Mouse (Mus musculus): Measurements from ENCODE around the gene C8a.

Gene C8a

GRCm38 (mm10) chr4:104838342-104838741 is 37.9 kb downstream of the C8a start:
- DNase-seq = no peak

DNA sequence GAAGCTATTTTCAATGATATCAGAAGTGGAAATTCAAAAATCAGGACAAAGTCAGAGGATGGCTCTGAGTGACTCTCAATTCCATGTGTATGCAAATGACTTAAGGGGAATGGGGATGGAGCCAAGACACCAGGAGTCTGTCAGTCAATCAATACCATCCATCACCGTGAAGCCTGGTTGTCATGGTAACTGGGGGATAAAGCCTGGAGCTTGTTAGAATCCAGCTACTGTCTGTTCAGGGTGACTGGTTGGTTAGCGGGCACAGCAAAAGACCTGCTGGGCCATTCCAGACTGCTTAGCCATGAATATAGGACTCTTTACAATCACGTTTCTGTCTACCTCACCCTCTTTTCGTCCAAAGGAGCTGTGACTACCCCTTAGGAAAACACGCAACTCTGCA is 41.1 kb downstream of the C8a start:
- no peak for DNase-seq

GRCm38 (mm10) chr4:104828939-104829338 is 47.3 kb downstream of the C8a start:
- no peak for DNase-seq

GRCm38 (mm10) chr4:104824381-104825077 is 51.7 kb downstream of the C8a start:
- DNase-seq = no peak

GRCm38 (mm10) chr4:104823597-104824101 is 52.5 kb downstream of the C8a start:
- DNase-seq = no peak

- DNase-seq = no peak
Measured at GRCm38 (mm10) chr4:104819891-104820290, 56.3 kb downstream of the C8a start.

DNA sequence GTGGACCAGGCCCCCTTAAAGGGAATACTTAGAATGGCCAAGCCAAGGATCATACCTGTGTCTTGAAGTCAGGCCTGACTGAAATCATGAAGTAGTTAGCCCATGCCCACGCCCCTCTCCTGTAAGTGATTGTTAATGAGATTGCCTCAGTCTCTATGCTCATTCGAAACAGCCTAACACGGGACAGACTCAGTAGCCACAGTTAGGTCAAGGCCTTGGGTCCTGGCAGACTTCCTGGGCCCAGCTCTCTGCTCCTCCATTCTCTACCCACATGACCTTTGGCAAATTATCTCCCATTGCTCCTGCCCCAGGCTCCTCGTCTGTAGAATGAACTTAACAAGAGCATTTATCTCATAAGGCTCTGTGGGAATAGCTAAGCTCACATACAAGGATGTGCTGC is 57.2 kb downstream of the C8a start:
- DNase-seq = no peak

DNA sequence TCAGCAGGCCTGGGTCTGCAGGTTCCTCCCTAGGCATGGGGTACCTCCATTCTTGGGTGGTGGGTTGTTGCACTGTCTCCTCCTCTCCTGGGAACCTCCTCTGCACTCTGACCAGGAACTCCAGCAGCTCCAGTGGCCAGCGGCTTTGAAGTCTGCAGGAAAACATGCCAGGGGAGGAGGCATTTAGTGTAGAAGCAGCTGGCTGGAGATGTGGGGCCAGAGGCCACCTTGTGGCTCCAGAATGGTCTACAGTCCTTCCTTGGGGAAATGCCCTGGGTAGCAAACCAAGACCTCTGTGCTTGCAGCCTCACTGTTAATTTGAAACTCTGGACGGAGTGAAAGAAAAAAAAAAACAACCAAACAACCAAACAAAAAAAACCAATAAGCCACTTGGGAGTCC is 58.7 kb downstream of the C8a start:
- no peak for DNase-seq

- DNase-seq = no peak
Measured at GRCm38 (mm10) chr4:104816519-104817232, 59.5 kb downstream of the C8a start.

- DNase-seq = no peak
Measured at GRCm38 (mm10) chr4:104813617-104814016, 62.6 kb downstream of the C8a start.

GRCm38 (mm10) chr4:104810710-104811286 is 65.4 kb downstream of the C8a start:
- DNase-seq = no peak

- no peak for DNase-seq
Measured at GRCm38 (mm10) chr4:104805414-104806257, 70.6 kb downstream of the C8a start.

- DNase-seq = no peak
Measured at GRCm38 (mm10) chr4:104804100-104804499, 72.1 kb downstream of the C8a start.

DNA sequence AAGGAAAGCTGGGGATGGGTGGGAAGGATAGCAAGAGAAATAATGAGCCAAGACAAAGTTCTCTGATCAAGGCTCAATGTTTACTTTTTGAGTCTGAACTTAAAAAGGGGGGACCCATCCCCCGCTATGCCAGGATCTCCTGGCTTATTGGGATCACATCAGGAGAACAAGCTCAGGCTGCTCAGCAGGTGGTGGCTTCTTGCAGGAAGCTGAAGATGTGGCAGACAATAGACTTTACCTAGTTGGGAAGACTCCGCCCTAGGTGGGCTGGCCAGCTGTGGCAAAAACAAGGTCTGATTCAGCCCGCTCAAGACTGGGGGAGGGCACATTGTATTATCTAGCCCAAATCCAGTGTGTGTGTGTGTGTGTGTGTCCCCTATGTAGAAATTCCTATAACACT is 74.6 kb downstream of the C8a start:
- no peak for DNase-seq

GRCm38 (mm10) chr4:104798951-104799350 is 77.2 kb downstream of the C8a start:
- DNase-seq = no peak

DNA sequence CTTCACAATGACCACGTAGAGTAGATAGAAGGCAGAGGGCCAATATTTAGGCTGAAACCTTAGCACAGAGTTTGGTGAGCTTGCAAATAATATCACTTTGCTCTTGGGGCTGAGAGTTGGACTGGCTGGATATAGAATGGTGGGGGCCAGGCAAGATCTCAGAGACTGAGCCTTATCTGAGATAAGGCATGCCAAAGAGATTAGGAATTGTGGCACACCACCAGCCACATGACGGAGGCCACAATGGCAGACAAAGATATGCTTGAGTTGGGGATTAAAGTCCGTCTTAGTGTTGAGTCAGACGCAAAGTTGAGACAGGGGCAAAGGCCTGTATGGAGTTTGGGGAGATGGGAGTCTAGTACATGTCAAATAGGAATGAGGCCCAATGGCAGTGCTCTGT is 84.1 kb downstream of the C8a start:
- no peak for DNase-seq

DNA sequence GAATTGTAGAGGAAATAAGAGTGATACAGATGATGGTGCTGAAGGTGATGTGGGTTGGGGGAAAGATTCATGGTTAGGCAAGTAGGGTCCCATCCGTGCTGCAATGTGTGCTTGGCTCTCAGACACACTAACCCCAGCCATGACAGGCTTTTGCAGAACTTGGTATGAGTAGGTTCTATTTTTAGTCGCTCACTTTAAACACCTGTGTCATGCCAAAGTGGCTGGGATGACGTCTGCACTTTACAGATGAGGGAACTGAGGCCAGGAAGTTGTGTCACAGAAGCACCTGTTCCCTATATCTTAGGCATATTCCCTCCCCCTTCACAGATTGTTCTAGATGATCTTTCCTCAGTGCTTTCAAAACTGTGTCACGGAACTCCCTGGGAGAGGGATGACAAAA is 93.9 kb downstream of the C8a start:
- DNase-seq = no peak

DNA sequence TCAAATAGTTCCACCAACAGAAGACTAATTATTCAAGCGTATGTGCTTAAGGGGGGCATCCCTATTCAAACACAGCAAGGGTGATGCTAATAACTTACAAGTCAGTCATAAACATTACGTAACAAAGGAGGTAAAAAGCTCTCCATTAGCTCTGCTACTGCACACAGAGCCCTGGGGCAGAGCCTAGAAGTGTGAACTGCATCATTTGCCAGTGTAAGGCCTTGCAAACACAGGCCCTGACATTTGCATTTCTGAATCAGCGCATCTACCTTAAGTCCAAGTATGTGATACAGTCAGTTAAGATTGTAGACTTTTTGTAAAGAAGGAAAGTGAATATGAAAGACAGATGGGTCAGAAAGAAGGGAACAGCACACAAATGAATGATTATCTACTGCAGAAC is 94.8 kb downstream of the C8a start:
- DNase-seq = no peak

- DNase-seq = no peak
Measured at GRCm38 (mm10) chr4:104779460-104779859, 96.7 kb downstream of the C8a start.

- no peak for DNase-seq
Measured at GRCm38 (mm10) chr4:104775601-104776000, 100.6 kb downstream of the C8a start.

DNA sequence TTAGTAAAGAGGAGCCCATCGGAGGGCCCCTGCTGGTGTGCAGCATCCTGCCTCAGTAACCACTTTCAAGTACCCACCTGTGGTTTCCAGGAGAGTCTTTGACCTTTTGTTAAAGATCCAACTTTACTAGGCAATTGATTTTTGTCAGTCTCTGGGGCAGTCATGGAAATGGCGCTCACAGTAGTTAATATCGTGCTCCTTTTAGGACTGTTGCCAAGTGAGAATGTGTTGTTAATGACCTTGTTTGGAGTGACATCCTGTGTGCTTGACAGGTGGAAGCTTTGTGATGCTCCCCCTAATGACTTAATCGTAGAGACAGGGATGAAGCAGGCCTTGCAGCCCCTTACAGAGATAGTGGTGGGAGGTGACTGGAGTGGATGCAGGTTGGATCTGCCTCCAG is 105.9 kb downstream of the C8a start:
- DNase-seq = no peak

- no peak for DNase-seq
Measured at GRCm38 (mm10) chr4:104769602-104770001, 106.6 kb downstream of the C8a start.

GRCm38 (mm10) chr4:104768190-104768589 is 108.0 kb downstream of the C8a start:
- no peak for DNase-seq
